Mouse (Mus musculus) liver, embryonic 12.5 days (tissue): ENCODE results near the gene Hal. TPM values are rescaled to one million over a fixed set of nuclear protein-coding genes. Genes with fewer than 3 reads are reported as not detected.

ENCODE experiments used
- ATAC-seq: fragments of 200-750 bp; cut with Nextera tagmentation; 2 replicates; pipeline ENCODE4 v1.8.0; 2017; ENCODE audit warnings: moderate number of reproducible peaks, mild to moderate bottlenecking, moderate library complexity
- H3K27ac ChIP-seq: fragments of 300-500 bp; sonication (generic); 2 replicates; pipeline ENCODE4 v1.5.1; 2016; ENCODE audit warnings: mild to moderate bottlenecking
- H3K27me3 ChIP-seq: fragments of 300-500 bp; sonication (generic); replicated peaks from 2 replicates; pipeline ENCODE4 v1.6.1; 2016; ENCODE audit warnings: mild to moderate bottlenecking, moderate library complexity
- H3K36me3 ChIP-seq: fragments of 300-500 bp; sonication (generic); 2 replicates; pipeline ENCODE4 v1.6.1; 2016; ENCODE audit warnings: mild to moderate bottlenecking, moderate library complexity
- H3K4me1 ChIP-seq: fragments of 300-500 bp; sonication (generic); 2 replicates; pipeline ENCODE4 v1.6.1; 2016
- H3K4me2 ChIP-seq: fragments of 300-500 bp; sonication (generic); 2 replicates; pipeline ENCODE4 v1.6.1; 2016; ENCODE audit warnings: mild to moderate bottlenecking, moderate library complexity
- H3K4me3 ChIP-seq: fragments of 300-500 bp; sonication (generic); 2 replicates; pipeline ENCODE4 v1.5.1; 2016; ENCODE audit warnings: mild to moderate bottlenecking, moderate library complexity
- H3K9ac ChIP-seq: fragments of 300-500 bp; sonication (generic); 2 replicates; pipeline ENCODE4 v1.6.1; 2016; ENCODE audit warnings: mild to moderate bottlenecking, moderate library complexity
- H3K9me3 ChIP-seq: fragments of 300-500 bp; sonication (generic); replicated peaks from 2 replicates; pipeline ENCODE4 v1.6.1; 2016; ENCODE audit warnings: mild to moderate bottlenecking, moderate library complexity
- WGBS: fragments of 180-500 bp; shearing (Covaris S2); methylation state at CpG from one replicate; pipeline ENCODE4 v1.1.7; 2016; ENCODE audit not compliant: insufficient replicate concordance; 5-methylcytosine and 5-hydroxymethylcytosine counted together
- polyA plus RNA-seq: library from polyadenylated mRNA; unstranded; fragments of >200 nt; fragmentation: Nextera tagmentation; extraction: Ambion mirVana; gene quantifications from 2 replicates; pipeline ENCODE4 v1.2.1, GENCODE M21; 2016

Gene Hal
- polyA plus RNA-seq = 1.6 and 1.8 TPM in 2 replicates

- 71% methylated on average over 17 of the region's 17 CpGs for WGBS
- no peak within 1 kb of the TSS for H3K4me3 ChIP-seq
- peaks cover 11% of the 10 kb centered on the region; the same call in 1 of the 2 replicates for H3K4me1 ChIP-seq
- no peak within 1 kb of the TSS for H3K27ac ChIP-seq
- H3K9me3 ChIP-seq = no peaks in the 10 kb centered on the region
- no peaks in the 10 kb centered on the region for H3K27me3 ChIP-seq
- H3K36me3 ChIP-seq = peaks cover 22% of the 10 kb centered on the region
- H3K9ac ChIP-seq = no peak within 1 kb of the TSS
- H3K4me2 ChIP-seq = no peak within 1 kb of the TSS
- ATAC-seq = no peak
Measured at GRCm38 (mm10) chr10:93488066-93488827, at the start of gene Hal. Gene Hal (plus strand): TSS chr10:93488768.

GRCm38 (mm10) chr10:93441501-93441900, 47.1 kb upstream of the Hal start:
- Histone ChIP-seq H3K9me3 (no peaks in the 10 kb centered on the region), H3K9ac (no peak overlapping the region), H3K4me2 (no peak overlapping the region), H3K4me1 (peaks cover 13% of the 10 kb centered on the region; the same call in 1 of the 2 replicates), H3K27me3 (0 out of 2 replicates have a peak, but pooled peaks cover 7% of the 10 kb centered on the region), H3K27ac (no peak overlapping the region), H3K36me3 (no peaks in the 10 kb centered on the region), H3K4me3 (no peak overlapping the region)
- WGBS = 67% methylated on average over 6 of the region's 6 CpGs
- ATAC-seq = no peak

GRCm38 (mm10) chr10:93442183-93442582, 46.4 kb upstream of the Hal start:
- Histone ChIP-seq H3K4me3 (no peak overlapping the region), H3K4me1 (peaks cover 11% of the 10 kb centered on the region; the same call in 1 of the 2 replicates), H3K27ac (no peak overlapping the region), H3K9me3 (no peaks in the 10 kb centered on the region), H3K27me3 (0 out of 2 replicates have a peak, but pooled peaks cover 7% of the 10 kb centered on the region), H3K36me3 (no peaks in the 10 kb centered on the region), H3K9ac (no peak overlapping the region), H3K4me2 (no peak overlapping the region)
- ATAC-seq = no peak
- 67% methylated on average over 3 of the region's 3 CpGs for WGBS

GRCm38 (mm10) chr10:93444407-93444806, 44.2 kb upstream of the Hal start:
- Histone ChIP-seq H3K4me2 (no peak overlapping the region), H3K27ac (no peak overlapping the region), H3K4me1 (no peaks in the 10 kb centered on the region), H3K9me3 (no peaks in the 10 kb centered on the region), H3K4me3 (no peak overlapping the region), H3K27me3 (0 out of 2 replicates have a peak, but pooled peaks cover 7% of the 10 kb centered on the region), H3K9ac (no peak overlapping the region), H3K36me3 (no peaks in the 10 kb centered on the region)
- no peak for ATAC-seq
- WGBS = 44% methylated on average over 9 of the region's 9 CpGs

GRCm38 (mm10) chr10:93447398-93447797, 41.2 kb upstream of the Hal start:
- 0 out of 2 replicates have a peak, but pooled peaks cover 7% of the 10 kb centered on the region for H3K27me3 ChIP-seq
- H3K9me3 ChIP-seq = no peaks in the 10 kb centered on the region
- no peak overlapping the region for H3K27ac ChIP-seq
- no peak for ATAC-seq
- no peaks in the 10 kb centered on the region for H3K36me3 ChIP-seq
- no peak overlapping the region for H3K9ac ChIP-seq
- H3K4me1 ChIP-seq = peaks cover 9% of the 10 kb centered on the region
- WGBS = 45% methylated on average over 10 of the region's 10 CpGs
- no peak overlapping the region for H3K4me3 ChIP-seq
- no peak overlapping the region for H3K4me2 ChIP-seq

GRCm38 (mm10) chr10:93454652-93455014, 33.9 kb upstream of the Hal start:
- Histone ChIP-seq H3K36me3 (0 out of 2 replicates have a peak, but pooled peaks cover 4% of the 10 kb centered on the region), H3K4me1 (peaks cover 37% of the 10 kb centered on the region), H3K9me3 (no peaks in the 10 kb centered on the region), H3K4me3 (peak overlapping the region; percentile 78), H3K9ac (peak overlapping the region; percentile 82), H3K27ac (peak overlapping the region; percentile 64; the same call in 1 of the 2 replicates), H3K4me2 (peak overlapping the region; percentile 96), H3K27me3 (no peaks in the 10 kb centered on the region)
- 8% methylated on average over 7 of the region's 7 CpGs for WGBS
- ATAC-seq = no peak

- Histone ChIP-seq H3K36me3 (peaks cover 57% of the 10 kb centered on the region), H3K4me3 (no peak overlapping the region), H3K9me3 (no peaks in the 10 kb centered on the region), H3K9ac (no peak overlapping the region), H3K27ac (no peak overlapping the region), H3K27me3 (no peaks in the 10 kb centered on the region), H3K4me1 (peaks cover 13% of the 10 kb centered on the region), H3K4me2 (no peak overlapping the region)
- 86% methylated on average over 11 of the region's 11 CpGs for WGBS
- ATAC-seq = no peak
Measured at GRCm38 (mm10) chr10:93460106-93460505, 28.5 kb upstream of the Hal start.

- Histone ChIP-seq H3K36me3 (peaks cover 84% of the 10 kb centered on the region), H3K4me3 (no peak overlapping the region), H3K27ac (no peak overlapping the region), H3K9me3 (no peaks in the 10 kb centered on the region), H3K4me1 (peaks cover 14% of the 10 kb centered on the region), H3K4me2 (no peak overlapping the region), H3K27me3 (no peaks in the 10 kb centered on the region), H3K9ac (no peak overlapping the region)
- ATAC-seq = no peak
- 80% methylated on average over 7 of the region's 7 CpGs for WGBS
Measured at GRCm38 (mm10) chr10:93462692-93463382, 25.7 kb upstream of the Hal start.

GRCm38 (mm10) chr10:93463611-93464010, 25.0 kb upstream of the Hal start:
- H3K9ac ChIP-seq = no peak overlapping the region
- no peaks in the 10 kb centered on the region for H3K9me3 ChIP-seq
- H3K27ac ChIP-seq = no peak overlapping the region
- no peak overlapping the region for H3K4me2 ChIP-seq
- H3K4me1 ChIP-seq = peaks cover 16% of the 10 kb centered on the region
- H3K27me3 ChIP-seq = no peaks in the 10 kb centered on the region
- no peak for ATAC-seq
- WGBS = 84% methylated on average over 13 of the region's 13 CpGs
- H3K36me3 ChIP-seq = peaks cover 88% of the 10 kb centered on the region
- H3K4me3 ChIP-seq = no peak overlapping the region

GRCm38 (mm10) chr10:93467259-93467658, 21.3 kb upstream of the Hal start:
- Histone ChIP-seq H3K9me3 (no peaks in the 10 kb centered on the region), H3K27me3 (no peaks in the 10 kb centered on the region), H3K4me2 (peak overlapping the region; percentile 7; the same call in 1 of the 2 replicates), H3K9ac (no peak overlapping the region), H3K36me3 (peaks cover 91% of the 10 kb centered on the region), H3K4me1 (peaks cover 16% of the 10 kb centered on the region), H3K4me3 (no peak overlapping the region), H3K27ac (no peak overlapping the region)
- 51% methylated on average over 4 of the region's 4 CpGs for WGBS
- peak; percentile 57; the same call in 1 of the 2 replicates for ATAC-seq

GRCm38 (mm10) chr10:93467791-93468190, 20.8 kb upstream of the Hal start:
- H3K4me1 ChIP-seq = peaks cover 16% of the 10 kb centered on the region
- peaks cover 92% of the 10 kb centered on the region for H3K36me3 ChIP-seq
- H3K27ac ChIP-seq = no peak overlapping the region
- H3K9me3 ChIP-seq = no peaks in the 10 kb centered on the region
- H3K27me3 ChIP-seq = no peaks in the 10 kb centered on the region
- ATAC-seq = peak; percentile 32; the same call in 1 of the 2 replicates
- no peak overlapping the region for H3K4me3 ChIP-seq
- 91% methylated on average over 3 of the region's 3 CpGs for WGBS
- H3K4me2 ChIP-seq = peak overlapping the region; percentile 7; the same call in 1 of the 2 replicates
- no peak overlapping the region for H3K9ac ChIP-seq

GRCm38 (mm10) chr10:93471415-93471814, 17.2 kb upstream of the Hal start:
- WGBS = 60% methylated on average over 11 of the region's 11 CpGs

More at GRCm38 (mm10) chr10:93471415-93471814, 17.2 kb upstream of the Hal start:
- H3K27ac ChIP-seq = no peak overlapping the region
- no peaks in the 10 kb centered on the region for H3K9me3 ChIP-seq
- no peak overlapping the region for H3K4me3 ChIP-seq
- H3K27me3 ChIP-seq = no peaks in the 10 kb centered on the region
- peak; percentile 37; the same call in 1 of the 2 replicates for ATAC-seq
- peaks cover 91% of the 10 kb centered on the region for H3K36me3 ChIP-seq
- H3K9ac ChIP-seq = no peak overlapping the region
- no peak overlapping the region for H3K4me2 ChIP-seq
- H3K4me1 ChIP-seq = peaks cover 15% of the 10 kb centered on the region
